Mouse (Mus musculus) heart, embryonic 14.5 days (tissue): Measurements from ENCODE around the gene Eral1. TPM values are rescaled to one million over a fixed set of nuclear protein-coding genes. Genes with fewer than 3 reads are reported as not detected.
A peak's percentile ranks its signal among the peaks of the same experiment; 100 is the strongest.

ENCODE experiments used
- ATAC-seq: fragments of 200-750 bp; cut with Nextera tagmentation; 2 replicates; pipeline ENCODE4 v1.8.0; 2017; ENCODE audit warnings: low read depth, moderate TSS enrichment; ENCODE audit not compliant: insufficient number of reproducible peaks, insufficient read depth, low FRiP score
- H3K27ac ChIP-seq, 2 experiments: fragments of 200-500 bp in 1 of 2; fragments of 300-500 bp in 1 of 2; sonication (generic) in 1 of 2; replicated peaks in 1 of 2; 2 replicates each; pipeline ENCODE4 v1.5.1; 2012 to 2014; ENCODE audit warnings: low read depth in 2 of 2, low read length in 2 of 2, control low read depth in 1 of 2, mild to moderate bottlenecking in 1 of 2, mixed read lengths in 1 of 2; ENCODE audit not compliant: control insufficient read depth in 1 of 2, insufficient read depth in 1 of 2
- H3K27me3 ChIP-seq: fragments of 300-500 bp; sonication (generic); 2 replicates; pipeline ENCODE4 v1.6.1; 2014; ENCODE audit warnings: mild to moderate bottlenecking, low read length, control low read depth; ENCODE audit not compliant: control insufficient read depth, insufficient read depth
- H3K36me3 ChIP-seq: fragments of 300-500 bp; sonication (generic); 2 replicates; pipeline ENCODE4 v1.6.1; 2014; ENCODE audit warnings: mild to moderate bottlenecking, control low read depth, low read length, mixed read lengths; ENCODE audit not compliant: control insufficient read depth, insufficient read depth
- H3K4me1 ChIP-seq, 2 experiments: fragments of 200-500 bp in 1 of 2; fragments of 300-500 bp in 1 of 2; sonication (generic) in 1 of 2; 2 replicates each; pipeline ENCODE4 v1.6.1; 2012 to 2014; ENCODE audit warnings: low read length in 2 of 2, control low read depth in 1 of 2, mixed read lengths in 1 of 2; ENCODE audit not compliant: control insufficient read depth in 2 of 2, insufficient read depth in 2 of 2
- H3K4me2 ChIP-seq: fragments of 300-500 bp; sonication (generic); 2 replicates; pipeline ENCODE4 v1.6.1; 2014; ENCODE audit warnings: mild to moderate bottlenecking, low read length
- H3K4me3 ChIP-seq, 2 experiments: fragments of 200-500 bp in 1 of 2; fragments of 300-500 bp in 1 of 2; sonication (generic) in 1 of 2; 2 replicates each; pipeline ENCODE4 v1.5.1; 2012 to 2014; ENCODE audit warnings: low read length in 2 of 2, mild to moderate bottlenecking in 2 of 2, control low read depth in 1 of 2, low read depth in 1 of 2, moderate library complexity in 1 of 2; ENCODE audit not compliant: control insufficient read depth in 1 of 2, insufficient read depth in 1 of 2
- H3K9ac ChIP-seq: fragments of 300-500 bp; sonication (generic); 2 replicates; pipeline ENCODE4 v1.6.1; 2014; ENCODE audit warnings: mild to moderate bottlenecking, low read length
- H3K9me3 ChIP-seq: fragments of 300-500 bp; sonication (generic); 2 replicates; pipeline ENCODE4 v1.6.1; 2016; ENCODE audit warnings: low read length, control low read depth; ENCODE audit not compliant: control insufficient read depth
- WGBS: fragments of 180-500 bp; shearing (Covaris S2); extraction: QIAGEN DNeasy Blood & Tissue Kit; methylation state at CpG from one replicate; pipeline ENCODE4 v1.1.7; 2014; 5-methylcytosine and 5-hydroxymethylcytosine counted together
- polyA plus RNA-seq: library from polyadenylated mRNA; unstranded; fragments of >200 nt; fragmentation: Nextera tagmentation; extraction: Ambion mirVana; gene quantifications from 2 replicates; pipeline ENCODE4 v1.2.1, GENCODE M21; 2014

Eral1 gene
- polyA plus RNA-seq, 1 experiment from 2014 or later, result 23.9 TPM

DNA sequence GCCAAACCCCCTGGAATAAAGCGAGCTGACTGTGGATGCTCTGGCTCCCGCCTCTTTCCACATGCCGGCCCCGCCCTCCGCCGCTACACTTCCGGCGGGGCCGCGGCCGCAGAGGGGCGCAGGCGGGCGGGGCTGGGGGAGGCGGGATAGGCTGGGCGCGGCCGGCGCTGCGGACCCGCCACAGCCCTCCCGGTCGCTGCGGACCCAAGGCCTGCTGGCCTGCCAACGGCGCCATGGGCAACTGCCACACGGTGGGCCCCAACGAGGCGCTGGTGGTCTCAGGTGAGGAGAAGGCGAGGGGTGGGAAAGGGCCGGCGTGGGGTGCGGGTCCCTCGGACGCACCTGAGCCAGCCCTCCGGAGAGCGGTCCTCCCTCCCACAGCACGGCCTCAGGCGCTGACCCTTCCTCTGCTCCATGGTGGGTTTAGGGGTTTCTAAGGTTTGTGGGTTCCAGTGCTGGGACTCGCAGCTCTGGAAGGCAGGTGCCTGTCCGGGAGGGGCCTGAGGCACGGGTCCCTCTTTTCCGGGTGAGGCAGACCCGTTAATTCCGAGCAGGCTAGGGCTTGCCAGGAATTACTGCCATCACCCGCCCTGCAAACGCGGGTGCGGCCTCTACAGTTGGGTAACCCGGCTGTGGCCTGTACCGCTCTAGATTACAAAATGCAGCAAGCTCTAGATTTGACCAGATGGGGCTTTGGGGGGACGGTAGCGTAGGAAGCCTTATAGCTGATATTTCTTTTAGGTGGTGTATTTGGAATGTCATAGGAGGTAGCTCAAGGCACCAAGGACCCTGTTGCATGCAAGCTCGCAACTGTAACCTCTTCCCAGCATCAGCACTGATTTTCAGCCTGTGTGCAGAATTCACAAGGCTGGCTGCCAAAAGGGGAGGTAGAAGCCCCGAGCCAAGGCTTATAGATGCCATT is 42.1 kb downstream of the Eral1 start, which contains the start of gene Flot2:
Flot2 (plus strand) TSS at position 101 of the 922 bp plus-strand sequence.
- Histone ChIP-seq H3K4me2 (peak within 1 kb of the TSS; percentile 80), H3K27ac (peak within 1 kb of the TSS; percentile 73 to 84), H3K36me3 (0 out of 2 replicates have a peak, but pooled peaks cover 13% of the 10 kb centered on the region), H3K27me3 (no peaks in the 10 kb centered on the region), H3K9ac (peak within 1 kb of the TSS; percentile 92), H3K9me3 (no peaks in the 10 kb centered on the region), H3K4me3 (peak within 1 kb of the TSS; percentile 94), H3K4me1 (peaks cover 3 to 15% of the 10 kb centered on the region in 2 experiments; a peak in 3 of 4 replicates)
- peak; percentile 75 for ATAC-seq
- 1% methylated on average over 55 of the region's 55 CpGs for WGBS

DNA sequence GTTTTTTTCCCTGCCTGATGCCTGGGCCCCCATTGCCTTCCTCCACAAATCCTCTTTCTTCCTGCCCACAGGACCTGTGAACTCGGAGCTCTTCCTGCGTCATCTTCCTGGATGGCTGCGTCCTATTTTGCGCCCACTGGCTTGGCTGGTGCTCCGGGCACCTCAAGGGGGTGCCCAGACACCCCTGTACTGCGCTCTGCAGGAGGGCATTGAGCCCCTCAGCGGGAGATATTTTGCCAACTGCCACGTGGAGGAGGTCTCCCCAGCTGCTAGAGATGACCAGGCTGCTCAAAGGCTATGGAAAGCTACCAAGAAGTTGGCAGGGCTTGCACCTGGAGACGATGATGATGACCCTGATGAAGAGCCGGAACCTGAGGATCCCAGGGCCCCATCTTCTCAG is 43.4 kb downstream of the Eral1 start:
- no peak overlapping the region for H3K4me2 ChIP-seq
- no peak overlapping the region for H3K4me3 ChIP-seq
- H3K9ac ChIP-seq, result no peak overlapping the region
- peaks cover 9 to 21% of the 10 kb centered on the region in 2 experiments for H3K4me1 ChIP-seq
- H3K36me3 ChIP-seq, result 0 out of 2 replicates have a peak, but pooled peaks cover 13% of the 10 kb centered on the region
- H3K9me3 ChIP-seq, result no peaks in the 10 kb centered on the region
- ATAC-seq, result no peak
- 76% methylated on average over 10 of the region's 10 CpGs for WGBS
- H3K27me3 ChIP-seq, result no peaks in the 10 kb centered on the region
- no peak overlapping the region for H3K27ac ChIP-seq

DNA sequence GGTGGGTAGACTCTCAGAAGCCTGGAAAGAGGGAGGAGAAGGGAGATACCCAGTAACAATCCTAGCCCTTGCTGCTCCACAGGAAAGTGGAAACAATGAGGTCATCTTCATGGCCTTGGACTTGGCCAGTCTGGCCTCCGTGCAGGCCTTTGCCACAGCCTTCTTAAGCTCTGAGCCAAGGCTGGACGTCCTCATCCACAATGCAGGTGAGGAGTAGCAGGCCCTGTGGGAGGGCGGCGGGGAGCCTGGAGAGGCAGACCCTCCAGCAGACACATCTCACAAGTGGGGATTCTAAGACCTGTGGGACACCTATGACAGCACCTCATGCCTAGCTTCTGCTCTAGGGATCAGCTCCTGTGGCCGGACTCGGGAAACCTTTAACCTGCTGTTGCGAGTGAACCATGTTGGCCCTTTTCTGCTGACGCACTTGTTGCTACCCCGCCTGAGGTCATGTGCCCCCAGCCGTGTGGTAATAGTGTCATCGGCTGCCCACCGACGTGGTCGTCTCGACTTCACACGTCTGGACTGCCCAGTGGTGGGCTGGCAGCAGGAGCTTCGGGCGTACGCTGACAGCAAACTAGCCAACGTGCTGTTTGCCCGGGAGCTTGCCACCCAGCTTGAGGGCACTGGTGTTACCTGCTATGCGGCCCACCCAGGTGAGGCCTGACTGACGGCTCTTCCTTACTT is 46.1 kb downstream of the Eral1 start:
- Histone ChIP-seq H3K27ac (no peak overlapping the region), H3K4me3 (no peak overlapping the region), H3K9ac (no peak overlapping the region), H3K27me3 (no peaks in the 10 kb centered on the region), H3K9me3 (no peaks in the 10 kb centered on the region), H3K4me2 (no peak overlapping the region), H3K36me3 (peaks cover 22% of the 10 kb centered on the region), H3K4me1 (peaks cover 14 to 26% of the 10 kb centered on the region in 2 experiments)
- WGBS, result 91% methylated on average over 23 of the region's 23 CpGs
- no peak for ATAC-seq

DNA sequence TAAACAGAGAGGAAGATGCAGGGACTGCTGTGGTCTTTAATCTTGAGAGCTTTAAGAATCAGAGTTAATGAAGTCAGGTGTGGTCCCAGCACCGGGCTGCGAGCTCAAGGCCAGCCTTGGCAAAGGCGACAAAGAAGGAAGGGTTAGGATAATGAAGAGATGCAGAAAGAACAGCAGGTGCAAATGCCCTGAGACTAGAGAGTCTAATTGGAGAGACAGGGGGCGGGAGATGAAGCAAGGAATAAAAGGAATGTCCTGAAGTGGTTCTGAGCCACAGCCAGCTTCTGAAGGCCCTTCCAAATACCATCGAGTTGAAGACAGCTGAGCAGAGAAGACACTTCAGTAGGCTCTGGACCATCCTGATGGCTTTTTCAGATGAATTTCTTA is 47.4 kb downstream of the Eral1 start:
- no peaks in the 10 kb centered on the region for H3K27me3 ChIP-seq
- H3K9me3 ChIP-seq, result no peaks in the 10 kb centered on the region
- H3K9ac ChIP-seq, result peak overlapping the region; percentile 86
- peak overlapping the region in 1 of 2 experiments; percentile 86; a peak in 2 of 4 replicates for H3K27ac ChIP-seq
- H3K4me2 ChIP-seq, result peak overlapping the region; percentile 97
- peaks cover 34% of the 10 kb centered on the region for H3K36me3 ChIP-seq
- H3K4me3 ChIP-seq, result peak overlapping the region; percentile 80 to 83
- 9% methylated on average over 5 of the region's 5 CpGs for WGBS
- ATAC-seq, result no peak
- peaks cover 14 to 20% of the 10 kb centered on the region in 2 experiments for H3K4me1 ChIP-seq

DNA sequence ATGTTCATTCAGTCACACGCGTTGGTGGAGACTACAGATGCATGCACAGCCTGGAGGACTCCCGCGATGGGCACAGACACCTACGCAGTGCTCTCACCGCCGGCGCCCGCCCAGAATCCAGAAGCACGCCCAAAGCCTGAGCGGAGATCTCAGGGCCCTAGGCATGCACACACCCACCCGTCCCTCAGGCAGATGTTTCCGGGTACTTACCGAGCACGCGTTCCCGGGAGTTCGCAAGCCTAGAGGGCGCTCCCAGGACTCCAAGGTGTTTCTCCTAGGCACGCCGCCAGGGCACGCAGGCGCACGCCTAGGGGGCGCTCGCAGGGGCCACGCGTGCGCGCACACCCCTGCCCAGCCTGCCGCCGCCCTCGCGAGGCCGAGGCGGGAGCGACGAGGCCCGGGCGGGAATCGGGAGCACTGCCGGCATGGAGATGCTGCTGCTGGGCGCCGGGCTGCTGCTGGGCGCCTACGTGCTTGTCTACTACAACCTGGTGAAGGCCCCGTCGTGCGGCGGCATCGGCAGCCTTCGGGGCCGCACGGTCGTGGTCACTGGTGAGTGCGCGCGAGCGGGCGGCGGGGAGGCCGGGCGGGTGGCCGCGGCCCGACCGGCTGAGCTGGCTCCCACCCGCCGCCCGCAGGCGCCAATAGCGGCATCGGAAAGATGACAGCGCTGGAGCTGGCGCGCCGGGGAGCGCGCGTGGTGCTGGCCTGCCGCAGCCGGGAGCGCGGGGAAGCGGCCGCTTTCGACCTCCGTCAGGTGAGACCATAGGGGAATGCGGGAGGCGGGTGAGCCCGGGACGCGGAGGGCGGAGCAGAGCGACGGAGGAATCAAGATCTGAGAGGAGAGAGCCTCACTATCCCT is 48.0 kb downstream of the Eral1 start, which contains the start of gene Dhrs13:
Dhrs13 (plus strand) TSS at position 334 of the 862 bp plus-strand sequence.
- under 1% methylated on average over 96 of the region's 96 CpGs for WGBS
- Histone ChIP-seq H3K9ac (peak within 1 kb of the TSS; percentile 86), H3K4me3 (peak within 1 kb of the TSS; percentile 80 to 83), H3K4me1 (peaks cover 11 to 15% of the 10 kb centered on the region in 2 experiments), H3K27ac (peak within 1 kb of the TSS; percentile 60 to 86), H3K4me2 (peak within 1 kb of the TSS; percentile 97), H3K27me3 (no peaks in the 10 kb centered on the region), H3K36me3 (peaks cover 40% of the 10 kb centered on the region), H3K9me3 (no peaks in the 10 kb centered on the region)
- peak; percentile 83 for ATAC-seq

DNA sequence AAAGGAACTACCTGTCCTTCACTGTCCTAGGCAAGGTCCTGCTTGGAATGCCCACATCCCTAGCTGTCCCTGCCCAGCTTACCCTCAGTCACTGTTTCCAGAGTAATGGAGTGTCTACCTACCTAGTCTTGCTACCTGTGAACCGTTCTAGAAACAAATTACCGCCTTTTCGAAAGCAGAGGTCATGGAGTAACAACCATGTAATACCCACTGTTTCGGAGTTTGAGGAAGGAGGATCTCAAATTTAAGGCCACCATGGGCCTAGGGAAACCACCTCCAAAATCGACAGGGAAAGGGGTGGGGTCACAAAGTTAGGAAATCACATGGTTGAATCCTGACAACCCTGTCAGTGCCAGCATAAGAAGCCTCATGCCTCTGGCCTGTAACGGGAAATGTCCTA is 48.8 kb downstream of the Eral1 start:
- Histone ChIP-seq H3K27me3 (no peaks in the 10 kb centered on the region), H3K4me2 (peak overlapping the region; percentile 97), H3K36me3 (peaks cover 48% of the 10 kb centered on the region), H3K4me1 (peaks cover 11 to 14% of the 10 kb centered on the region in 2 experiments; a peak in 3 of 4 replicates), H3K9ac (peak overlapping the region; percentile 86), H3K27ac (peak overlapping the region in 1 of 2 experiments; percentile 86; a peak in 3 of 4 replicates), H3K9me3 (no peaks in the 10 kb centered on the region), H3K4me3 (peak overlapping the region; percentile 80 to 83; a peak in 2 of 4 replicates)
- WGBS, result 45% methylated on average over 6 of the region's 6 CpGs
- ATAC-seq, result no peak

DNA sequence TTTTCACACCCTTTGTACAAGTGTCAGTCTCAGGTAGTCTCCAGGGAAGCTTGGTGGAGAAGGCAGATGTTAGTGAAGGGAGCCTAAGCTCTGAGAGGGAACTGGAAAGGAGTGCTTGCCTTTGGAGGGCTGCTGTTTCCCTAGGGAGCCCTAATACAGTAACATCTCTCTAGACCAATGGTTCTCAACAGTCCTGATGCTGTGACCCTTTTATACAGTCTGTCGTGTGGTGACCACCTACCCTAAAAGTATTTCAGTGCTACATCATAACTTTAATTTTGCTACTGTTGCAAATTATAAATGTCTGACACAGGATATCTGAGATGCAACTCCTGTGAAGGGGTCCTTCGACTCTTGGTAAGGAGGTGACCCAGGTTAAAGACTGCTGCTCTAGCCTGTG is 49.6 kb downstream of the Eral1 start:
- peaks cover 56% of the 10 kb centered on the region for H3K36me3 ChIP-seq
- H3K9ac ChIP-seq, result no peak overlapping the region

More for the DNA sequence above, 49.6 kb downstream of the Eral1 start:
- no peak for ATAC-seq
- no peak overlapping the region for H3K4me2 ChIP-seq
- no peak overlapping the region for H3K4me3 ChIP-seq
- 68% methylated on average over 2 of the region's 2 CpGs for WGBS
- no peaks in the 10 kb centered on the region for H3K27me3 ChIP-seq
- no peak overlapping the region for H3K27ac ChIP-seq
- H3K9me3 ChIP-seq, result no peaks in the 10 kb centered on the region
- H3K4me1 ChIP-seq, result peaks cover 11 to 14% of the 10 kb centered on the region in 2 experiments; a peak in 3 of 4 replicates
